Mouse (Mus musculus) embryonic stem cell, embryonic (primary cell): Measurements from ENCODE around the gene Vmn1r25.
"Not testable (repeated sequence)": the region's sequence is repeated elsewhere in the genome, so short reads cannot be mapped to it uniquely, and the experiment has no call there.

Experiments
- CTCF ChIA-PET, 4 experiments: fragments of 300-600 bp in 2 of 4; fragments of 350-600 bp in 2 of 4; sonication (Branson Sonifier 250); formaldehyde crosslinking; loops; one replicate each; lab custom pipeline; 2022; ENCODE audit warnings: inconsistent platforms in 2 of 4; lab: Charles Lee
- POLR2A ChIA-PET, 4 experiments: fragments of 300-600 bp in 2 of 4; fragments of 350-600 bp in 2 of 4; sonication (Branson Sonifier 250); formaldehyde crosslinking; loops; one replicate each; lab custom pipeline; 2022; ENCODE audit warnings: antibody characterized with exemption in 4 of 4, inconsistent platforms in 1 of 4; lab: Charles Lee

The Vmn1r25 gene

DNA sequence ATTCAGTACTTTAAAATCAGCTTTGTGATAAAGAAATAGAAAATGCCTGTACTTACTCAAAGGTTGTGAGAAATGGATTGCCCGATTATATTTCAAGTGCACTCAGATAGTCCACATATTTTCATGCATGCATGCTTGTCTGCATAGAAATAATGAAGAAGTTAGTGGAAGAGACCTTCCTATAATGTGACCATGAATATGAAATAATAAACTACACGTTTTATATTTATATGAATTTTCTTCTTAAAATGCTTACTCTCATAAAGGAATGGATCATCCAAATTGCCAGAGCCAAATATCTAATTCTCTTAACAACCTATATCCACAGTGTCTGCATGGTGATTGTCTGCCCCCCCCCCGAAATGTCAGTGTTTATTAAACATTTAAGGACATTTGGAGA, at the start of gene Vmn1r25:
Gene Vmn1r25 (minus strand): TSS at position 101 of the 400 bp plus-strand sequence.
- ChIA-PET POLR2A (no interaction called here), CTCF (no interaction called here)

DNA sequence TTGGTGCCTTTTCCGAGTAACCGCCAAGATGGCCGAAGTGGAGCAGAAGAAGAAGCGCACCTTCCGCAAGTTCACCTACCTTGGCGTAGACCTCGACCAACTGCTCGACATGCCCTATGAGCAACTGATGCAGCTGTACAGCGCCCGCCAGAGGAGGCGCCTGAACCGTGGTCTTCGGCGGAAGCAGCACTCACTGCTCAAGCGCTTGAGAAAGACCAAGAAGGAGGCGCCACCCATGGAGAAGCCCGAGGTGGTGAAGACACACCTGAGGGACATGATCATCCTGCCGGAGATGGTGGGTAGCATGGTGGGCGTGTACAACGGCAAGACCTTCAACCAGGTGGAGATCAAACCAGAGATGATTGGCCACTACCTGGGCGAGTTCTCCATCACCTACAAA, 36.9 kb upstream of the Vmn1r25 start:
- POLR2A ChIA-PET, CTCF ChIA-PET: not testable (repeated sequence)

DNA sequence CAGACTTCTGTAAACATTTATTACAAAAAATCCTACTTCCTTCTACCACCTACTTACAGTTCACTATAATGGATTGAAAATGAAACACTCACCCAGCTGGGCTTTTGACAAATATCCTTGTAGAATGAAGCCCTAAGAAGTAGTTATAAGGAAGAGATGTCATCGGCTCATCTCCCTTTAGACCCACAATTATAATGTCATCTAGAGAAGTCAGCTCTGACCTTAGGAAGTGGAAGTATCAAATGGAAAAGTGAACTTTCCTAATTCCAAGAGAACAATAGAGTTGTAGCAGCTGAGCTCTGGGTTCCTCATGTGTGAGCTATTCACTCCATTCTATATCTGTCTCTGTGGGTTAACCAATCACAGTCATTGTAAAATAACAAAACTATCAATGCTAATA, 34.4 kb upstream of the Vmn1r25 start, which contains the start of gene Vmn1r26:
Gene Vmn1r26 (minus strand): TSS at position 101 of the 400 bp plus-strand sequence.
- POLR2A ChIA-PET: no interaction called here
- CTCF ChIA-PET: interaction anchor here in 1 of 4 experiments (0.5 kb wide), 1 partner anchor 256 kb away, joined by 3 read pairs; no protein-coding TSS in a partner anchor

- CTCF ChIA-PET, POLR2A ChIA-PET: not testable (repeated sequence)
Measured at GRCm38 (mm10) chr6:57961403-57961802, 19.2 kb downstream of the Vmn1r25 start, which contains the start of gene Vmn1r24. TSS of gene Vmn1r24 (minus strand) at chr6:57961503.
